Mouse (Mus musculus): ENCODE data around the gene Map4. TPM values are rescaled to one million over a fixed set of nuclear protein-coding genes. Genes with fewer than 3 reads are reported as not detected.

The Map4 gene
- polyA plus RNA-seq, 1 experiment from 2014 or later = 7.7 TPM

DNA sequence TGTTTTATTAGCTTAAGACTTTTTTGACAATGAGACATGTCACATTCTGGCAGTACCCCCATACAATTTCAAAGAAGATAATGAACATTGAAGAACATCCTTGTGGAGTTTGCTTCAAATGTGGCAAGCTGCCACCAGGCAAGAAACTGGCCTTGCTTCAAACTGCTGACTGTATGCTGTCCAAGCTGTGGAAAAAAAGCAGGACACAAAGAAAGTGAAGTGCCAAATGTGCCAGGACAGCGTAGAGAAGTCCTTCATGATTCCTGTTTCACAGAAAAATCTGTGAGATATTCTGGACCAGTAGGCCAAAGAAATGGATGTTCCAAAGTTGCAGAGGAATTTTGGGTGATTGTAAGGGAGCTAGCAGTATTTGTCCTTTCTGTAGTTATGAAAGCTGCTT is 57.8 kb downstream of the Map4 start:
- H3K4me2 ChIP-seq (ENCODE audit: low read depth, low read length) = no peak overlapping the region
- WGBS (ENCODE audit: insufficient replicate concordance) = 83% methylated on average over 1 of the region's 1 CpGs
- ATAC-seq (no peak), DNase-seq (no peak)
- H3K4me1 ChIP-seq (ENCODE audit: insufficient read depth) = no peaks in the 10 kb centered on the region
- H3K27me3 ChIP-seq (ENCODE audit: insufficient read depth, low read length) = no peaks in the 10 kb centered on the region
- no peak overlapping the region for H3K4me3 ChIP-seq (ENCODE audit: low read depth, low read length)
- no peak overlapping the region for H3K9ac ChIP-seq (replicated peaks)
- no peak overlapping the region for H3K27ac ChIP-seq (ENCODE audit: low read depth)
- TF ChIP-seq EP300 (IDR thresholded peaks at IDR 0.05; ENCODE audit: low read depth) = no peak
- TF ChIP-seq CTCF (IDR thresholded peaks at IDR 0.05; ENCODE audit: low read depth) = no peak
- no peaks in the 10 kb centered on the region for H3K9me3 ChIP-seq (ENCODE audit: low read length)
- H3K36me3 ChIP-seq (replicated peaks; ENCODE audit: insufficient read depth, low read length) = no peaks in the 10 kb centered on the region

DNA sequence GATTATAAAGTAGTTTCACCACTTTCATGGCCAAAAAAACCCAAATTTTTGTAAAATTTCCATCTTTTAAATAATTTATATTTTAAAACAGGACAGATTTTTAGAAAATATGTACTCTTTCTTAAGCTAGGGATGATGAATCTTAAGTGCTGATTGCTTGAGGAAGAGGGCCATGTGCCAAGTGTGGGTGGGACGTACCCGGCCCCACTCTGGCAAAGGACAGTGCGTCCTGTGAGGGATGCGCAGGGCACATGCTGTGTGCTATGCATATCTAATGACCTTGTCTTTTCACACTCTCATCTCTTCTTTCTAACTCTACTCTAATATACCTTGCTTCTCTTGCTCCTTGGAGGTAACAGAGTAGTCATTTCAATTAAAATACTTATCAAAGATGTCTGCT is 66.2 kb downstream of the Map4 start:
- Histone ChIP-seq H3K4me1 (ENCODE audit: insufficient read depth) (no peaks in the 10 kb centered on the region), H3K9ac (replicated peaks) (no peak overlapping the region), H3K4me3 (ENCODE audit: low read depth, low read length) (no peak overlapping the region), H3K9me3 (ENCODE audit: low read length) (no peaks in the 10 kb centered on the region), H3K4me2 (ENCODE audit: low read depth, low read length) (no peak overlapping the region), H3K27me3 (ENCODE audit: insufficient read depth, low read length) (no peaks in the 10 kb centered on the region), H3K27ac (ENCODE audit: low read depth) (no peak overlapping the region), H3K36me3 (replicated peaks; ENCODE audit: insufficient read depth, low read length) (peaks cover 3% of the 10 kb centered on the region; the same call in 1 of the 2 replicates)
- TF ChIP-seq EP300 (IDR thresholded peaks at IDR 0.05; ENCODE audit: low read depth) (no peak), CTCF (IDR thresholded peaks at IDR 0.05; ENCODE audit: low read depth) (no peak)
- 92% methylated on average over 4 of the region's 4 CpGs for WGBS (ENCODE audit: insufficient replicate concordance)
- no peak for DNase-seq
- no peak for ATAC-seq

DNA sequence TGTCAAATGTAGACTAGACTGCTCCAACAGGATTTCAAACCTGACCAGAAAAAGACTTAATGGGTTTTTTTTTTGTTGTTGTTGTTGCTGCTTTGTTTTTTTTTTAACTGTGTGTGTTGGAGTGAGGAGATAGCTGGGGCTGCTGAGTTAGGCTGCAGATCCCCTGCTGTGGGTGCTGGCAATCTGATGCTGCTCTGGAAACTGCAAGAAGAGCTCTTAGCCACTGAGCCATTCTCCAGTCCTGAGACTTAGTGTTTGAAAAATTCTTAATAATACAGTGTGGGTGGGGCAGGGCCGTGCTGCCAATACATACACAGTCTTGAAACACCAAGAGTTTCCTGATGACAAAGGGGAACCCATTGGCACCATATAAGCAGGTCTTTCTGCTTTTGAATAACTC is 70.7 kb downstream of the Map4 start:
- DNase-seq = no peak
- Histone ChIP-seq H3K9me3 (ENCODE audit: low read length) (no peaks in the 10 kb centered on the region), H3K4me1 (ENCODE audit: insufficient read depth) (no peaks in the 10 kb centered on the region), H3K36me3 (replicated peaks; ENCODE audit: insufficient read depth, low read length) (peaks cover 3% of the 10 kb centered on the region; the same call in 1 of the 2 replicates), H3K4me3 (ENCODE audit: low read depth, low read length) (no peak overlapping the region), H3K27ac (ENCODE audit: low read depth) (no peak overlapping the region), H3K4me2 (ENCODE audit: low read depth, low read length) (no peak overlapping the region), H3K27me3 (ENCODE audit: insufficient read depth, low read length) (no peaks in the 10 kb centered on the region), H3K9ac (replicated peaks) (no peak overlapping the region)
- WGBS (ENCODE audit: insufficient replicate concordance) = 74% methylated on average over 1 of the region's 1 CpGs
- TF ChIP-seq EP300 (IDR thresholded peaks at IDR 0.05; ENCODE audit: low read depth) (no peak), CTCF (IDR thresholded peaks at IDR 0.05; ENCODE audit: low read depth) (no peak)
- ATAC-seq = no peak

GRCm38 (mm10) chr9:110002413-110002812 is 71.2 kb downstream of the Map4 start:
- H3K27ac ChIP-seq (ENCODE audit: low read depth) = no peak overlapping the region
- ATAC-seq (no peak), DNase-seq (no peak)
- H3K9me3 ChIP-seq (ENCODE audit: low read length) = no peaks in the 10 kb centered on the region
- no peaks in the 10 kb centered on the region for H3K27me3 ChIP-seq (ENCODE audit: insufficient read depth, low read length)
- H3K4me2 ChIP-seq (ENCODE audit: low read depth, low read length) = no peak overlapping the region
- no peaks in the 10 kb centered on the region for H3K4me1 ChIP-seq (ENCODE audit: insufficient read depth)
- no peak overlapping the region for H3K9ac ChIP-seq (replicated peaks)
- WGBS (ENCODE audit: insufficient replicate concordance) = 85% methylated on average over 3 of the region's 3 CpGs
- H3K4me3 ChIP-seq (ENCODE audit: low read depth, low read length) = no peak overlapping the region
- TF ChIP-seq CTCF (IDR thresholded peaks at IDR 0.05; ENCODE audit: low read depth) = no peak
- peaks cover 3% of the 10 kb centered on the region; the same call in 1 of the 2 replicates for H3K36me3 ChIP-seq (replicated peaks; ENCODE audit: insufficient read depth, low read length)

GRCm38 (mm10) chr9:110019224-110019623 is 88.0 kb downstream of the Map4 start:
- Histone ChIP-seq H3K9me3 (ENCODE audit: low read length) (no peaks in the 10 kb centered on the region), H3K4me2 (ENCODE audit: low read depth, low read length) (no peak overlapping the region), H3K36me3 (replicated peaks; ENCODE audit: insufficient read depth, low read length) (no peaks in the 10 kb centered on the region), H3K27ac (ENCODE audit: low read depth) (no peak overlapping the region), H3K27me3 (ENCODE audit: insufficient read depth, low read length) (no peaks in the 10 kb centered on the region), H3K4me1 (ENCODE audit: insufficient read depth) (no peaks in the 10 kb centered on the region), H3K4me3 (ENCODE audit: low read depth, low read length) (no peak overlapping the region), H3K9ac (replicated peaks) (no peak overlapping the region)
- no peak for DNase-seq
- no peak for ATAC-seq
- 76% methylated on average over 7 of the region's 7 CpGs for WGBS (ENCODE audit: insufficient replicate concordance)
- TF ChIP-seq CTCF (IDR thresholded peaks at IDR 0.05; ENCODE audit: low read depth) = no peak
- TF ChIP-seq EP300 (IDR thresholded peaks at IDR 0.05; ENCODE audit: low read depth) = no peak

DNA sequence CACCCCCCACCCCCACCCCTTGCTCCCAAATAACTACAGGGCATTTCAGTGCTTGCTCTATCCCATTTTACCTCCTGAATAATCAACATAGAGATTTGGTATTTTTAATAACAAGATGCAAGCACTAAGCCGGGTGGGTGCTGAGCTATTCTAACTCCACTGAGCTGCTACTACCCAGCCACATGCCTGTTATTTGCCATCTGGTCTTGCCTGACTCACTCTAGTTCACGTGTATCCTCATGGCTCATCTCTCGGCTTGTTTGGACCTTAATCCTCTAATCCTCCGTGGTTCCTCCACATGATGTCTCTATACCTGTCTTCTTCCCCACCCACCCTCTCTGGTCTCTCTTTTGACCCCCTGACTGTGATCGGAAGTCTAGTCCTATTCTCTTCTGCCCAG is 89.1 kb downstream of the Map4 start:
- DNase-seq (no peak), ATAC-seq (no peak)
- TF ChIP-seq CTCF (IDR thresholded peaks at IDR 0.05; ENCODE audit: low read depth) (no peak), EP300 (IDR thresholded peaks at IDR 0.05; ENCODE audit: low read depth) (no peak)
- no peak overlapping the region for H3K4me2 ChIP-seq (ENCODE audit: low read depth, low read length)
- no peak overlapping the region for H3K9ac ChIP-seq (replicated peaks)
- H3K9me3 ChIP-seq (ENCODE audit: low read length) = no peaks in the 10 kb centered on the region
- H3K4me3 ChIP-seq (ENCODE audit: low read depth, low read length) = no peak overlapping the region
- H3K27me3 ChIP-seq (ENCODE audit: insufficient read depth, low read length) = no peaks in the 10 kb centered on the region
- H3K27ac ChIP-seq (ENCODE audit: low read depth) = no peak overlapping the region
- no peaks in the 10 kb centered on the region for H3K36me3 ChIP-seq (replicated peaks; ENCODE audit: insufficient read depth, low read length)
- WGBS (ENCODE audit: insufficient replicate concordance) = 79% methylated on average over 5 of the region's 5 CpGs
- H3K4me1 ChIP-seq (ENCODE audit: insufficient read depth) = no peaks in the 10 kb centered on the region

GRCm38 (mm10) chr9:110021463-110021862 is 90.2 kb downstream of the Map4 start:
- no peak overlapping the region for H3K9ac ChIP-seq (replicated peaks)
- H3K27ac ChIP-seq (ENCODE audit: low read depth) = no peak overlapping the region
- no peaks in the 10 kb centered on the region for H3K9me3 ChIP-seq (ENCODE audit: low read length)
- H3K36me3 ChIP-seq (replicated peaks; ENCODE audit: insufficient read depth, low read length) = peaks cover 3% of the 10 kb centered on the region; the same call in 1 of the 2 replicates
- DNase-seq (no peak), ATAC-seq (no peak)
- no peaks in the 10 kb centered on the region for H3K27me3 ChIP-seq (ENCODE audit: insufficient read depth, low read length)
- WGBS (ENCODE audit: insufficient replicate concordance) = 88% methylated on average over 1 of the region's 1 CpGs
- TF ChIP-seq CTCF (IDR thresholded peaks at IDR 0.05; ENCODE audit: low read depth) (no peak), EP300 (IDR thresholded peaks at IDR 0.05; ENCODE audit: low read depth) (no peak)
- H3K4me2 ChIP-seq (ENCODE audit: low read depth, low read length) = no peak overlapping the region
- H3K4me1 ChIP-seq (ENCODE audit: insufficient read depth) = no peaks in the 10 kb centered on the region
- H3K4me3 ChIP-seq (ENCODE audit: low read depth, low read length) = no peak overlapping the region

Measured in liver, postnatal 0 days (tissue).